Mouse (Mus musculus) limb, embryonic 12.5 days (tissue): ENCODE measurements around the gene Rgs6. TPM values are rescaled to one million over a fixed set of nuclear protein-coding genes. Genes with fewer than 3 reads are reported as not detected.

Experiments used
- ATAC-seq: fragments of 200-750 bp; cut with Nextera tagmentation; 2 replicates; pipeline ENCODE4 v1.8.0; 2017; ENCODE audit warnings: low read depth, moderate TSS enrichment; ENCODE audit not compliant: insufficient number of reproducible peaks, insufficient read depth, low FRiP score, low TSS enrichment
- H3K27ac ChIP-seq: fragments of 300-500 bp; sonication (generic); 2 replicates; pipeline ENCODE4 v1.5.1; 2016; ENCODE audit warnings: mild to moderate bottlenecking, moderate library complexity
- H3K27me3 ChIP-seq: fragments of 300-500 bp; sonication (generic); 2 replicates; pipeline ENCODE4 v1.6.1; 2016; ENCODE audit warnings: mild to moderate bottlenecking, moderate library complexity
- H3K36me3 ChIP-seq: fragments of 300-500 bp; sonication (generic); 2 replicates; pipeline ENCODE4 v1.6.1; 2016; ENCODE audit warnings: mild to moderate bottlenecking, moderate library complexity
- H3K4me1 ChIP-seq: fragments of 300-500 bp; sonication (generic); replicated peaks from 2 replicates; pipeline ENCODE4 v1.6.1; 2016
- H3K4me2 ChIP-seq: fragments of 300-500 bp; sonication (generic); 2 replicates; pipeline ENCODE4 v1.6.1; 2016; ENCODE audit warnings: mild to moderate bottlenecking, moderate library complexity
- H3K4me3 ChIP-seq: fragments of 300-500 bp; sonication (generic); replicated peaks from 2 replicates; pipeline ENCODE4 v1.5.1; 2016; ENCODE audit warnings: mild to moderate bottlenecking
- H3K9ac ChIP-seq: fragments of 300-500 bp; sonication (generic); replicated peaks from 2 replicates; pipeline ENCODE4 v1.6.1; 2016; ENCODE audit warnings: mild to moderate bottlenecking, moderate library complexity
- H3K9me3 ChIP-seq: fragments of 300-500 bp; sonication (generic); 2 replicates; pipeline ENCODE4 v1.6.1; 2016; ENCODE audit warnings: mild to moderate bottlenecking, moderate library complexity
- WGBS: fragments of 180-500 bp; shearing (Covaris S2); methylation state at CpG from one replicate; pipeline ENCODE4 v1.1.7; 2016; 5-methylcytosine and 5-hydroxymethylcytosine counted together
- polyA plus RNA-seq: library from polyadenylated mRNA; unstranded; fragments of >200 nt; fragmentation: Nextera tagmentation; extraction: Ambion mirVana; gene quantifications from 2 replicates; pipeline ENCODE4 v1.2.1, GENCODE M21; 2016

Rgs6 gene
- polyA plus RNA-seq, 1 experiment from 2014 or later: 0.56 TPM

GRCm38 (mm10) chr12:82757367-82757766 is 169.3 kb downstream of the Rgs6 start:
- H3K4me1 ChIP-seq: no peaks in the 10 kb centered on the region
- no peaks in the 10 kb centered on the region for H3K9me3 ChIP-seq
- H3K27me3 ChIP-seq: no peaks in the 10 kb centered on the region
- no peak for ATAC-seq
- no peak overlapping the region for H3K4me3 ChIP-seq
- H3K4me2 ChIP-seq: no peak overlapping the region
- no peak overlapping the region for H3K27ac ChIP-seq
- no peak overlapping the region for H3K9ac ChIP-seq
- no peaks in the 10 kb centered on the region for H3K36me3 ChIP-seq
- WGBS: 81% methylated on average over 1 of the region's 1 CpGs

GRCm38 (mm10) chr12:82762046-82762445 is 174.0 kb downstream of the Rgs6 start:
- ATAC-seq: no peak
- 91% methylated on average over 2 of the region's 2 CpGs for WGBS
- Histone ChIP-seq H3K36me3 (no peaks in the 10 kb centered on the region), H3K9me3 (no peaks in the 10 kb centered on the region), H3K9ac (no peak overlapping the region), H3K4me2 (no peak overlapping the region), H3K4me1 (no peaks in the 10 kb centered on the region), H3K4me3 (no peak overlapping the region), H3K27ac (no peak overlapping the region), H3K27me3 (no peaks in the 10 kb centered on the region)

- no peak overlapping the region for H3K4me2 ChIP-seq
- no peak overlapping the region for H3K9ac ChIP-seq
- ATAC-seq: no peak
- no peaks in the 10 kb centered on the region for H3K27me3 ChIP-seq
- WGBS: 87% methylated on average over 3 of the region's 3 CpGs
- H3K4me3 ChIP-seq: no peak overlapping the region
- H3K4me1 ChIP-seq: no peaks in the 10 kb centered on the region
- no peaks in the 10 kb centered on the region for H3K9me3 ChIP-seq
- no peaks in the 10 kb centered on the region for H3K36me3 ChIP-seq
- H3K27ac ChIP-seq: no peak overlapping the region
These were observed 180.6 kb downstream of the Rgs6 start for GRCm38 (mm10) chr12:82768726-82769125.

- no peaks in the 10 kb centered on the region for H3K4me1 ChIP-seq
- H3K27ac ChIP-seq: no peak overlapping the region
- no peak overlapping the region for H3K4me3 ChIP-seq
- no peak overlapping the region for H3K4me2 ChIP-seq
- WGBS: 92% methylated on average over 2 of the region's 2 CpGs
- H3K27me3 ChIP-seq: no peaks in the 10 kb centered on the region
- H3K9ac ChIP-seq: no peak overlapping the region
- no peaks in the 10 kb centered on the region for H3K9me3 ChIP-seq
- ATAC-seq: no peak
- no peaks in the 10 kb centered on the region for H3K36me3 ChIP-seq
These were observed 184.1 kb downstream of the Rgs6 start for GRCm38 (mm10) chr12:82772215-82772614.

GRCm38 (mm10) chr12:82774576-82774975 is 186.5 kb downstream of the Rgs6 start:
- Histone ChIP-seq H3K4me1 (no peaks in the 10 kb centered on the region), H3K9ac (no peak overlapping the region), H3K27ac (no peak overlapping the region), H3K4me2 (no peak overlapping the region), H3K27me3 (no peaks in the 10 kb centered on the region), H3K36me3 (no peaks in the 10 kb centered on the region), H3K9me3 (no peaks in the 10 kb centered on the region), H3K4me3 (no peak overlapping the region)
- no peak for ATAC-seq
- 82% methylated on average over 7 of the region's 7 CpGs for WGBS

- Histone ChIP-seq H3K27ac (no peak overlapping the region), H3K36me3 (no peaks in the 10 kb centered on the region), H3K9me3 (no peaks in the 10 kb centered on the region), H3K27me3 (no peaks in the 10 kb centered on the region), H3K4me2 (no peak overlapping the region), H3K4me3 (no peak overlapping the region), H3K9ac (no peak overlapping the region), H3K4me1 (no peaks in the 10 kb centered on the region)
- ATAC-seq: no peak
- 77% methylated on average over 4 of the region's 4 CpGs for WGBS
These were observed 188.6 kb downstream of the Rgs6 start for GRCm38 (mm10) chr12:82776686-82777085.

GRCm38 (mm10) chr12:82780936-82781335 is 192.8 kb downstream of the Rgs6 start:
- Histone ChIP-seq H3K4me2 (no peak overlapping the region), H3K36me3 (no peaks in the 10 kb centered on the region), H3K4me3 (no peak overlapping the region), H3K9ac (no peak overlapping the region), H3K4me1 (no peaks in the 10 kb centered on the region), H3K27me3 (no peaks in the 10 kb centered on the region), H3K9me3 (no peaks in the 10 kb centered on the region), H3K27ac (no peak overlapping the region)
- no peak for ATAC-seq
- WGBS: 91% methylated on average over 5 of the region's 5 CpGs

GRCm38 (mm10) chr12:82781414-82781813 is 193.3 kb downstream of the Rgs6 start:
- Histone ChIP-seq H3K9me3 (no peaks in the 10 kb centered on the region), H3K4me3 (no peak overlapping the region), H3K27me3 (no peaks in the 10 kb centered on the region), H3K27ac (no peak overlapping the region), H3K36me3 (no peaks in the 10 kb centered on the region), H3K4me1 (no peaks in the 10 kb centered on the region), H3K4me2 (no peak overlapping the region), H3K9ac (no peak overlapping the region)
- 84% methylated on average over 5 of the region's 5 CpGs for WGBS
- no peak for ATAC-seq

GRCm38 (mm10) chr12:82792122-82792521 is 204.0 kb downstream of the Rgs6 start:
- Histone ChIP-seq H3K27ac (no peak overlapping the region), H3K4me1 (no peaks in the 10 kb centered on the region), H3K27me3 (no peaks in the 10 kb centered on the region), H3K4me3 (no peak overlapping the region), H3K9me3 (no peaks in the 10 kb centered on the region), H3K4me2 (no peak overlapping the region), H3K36me3 (no peaks in the 10 kb centered on the region), H3K9ac (no peak overlapping the region)
- 80% methylated on average over 3 of the region's 3 CpGs for WGBS
- ATAC-seq: no peak

- Histone ChIP-seq H3K4me1 (no peaks in the 10 kb centered on the region), H3K27ac (no peak overlapping the region), H3K36me3 (no peaks in the 10 kb centered on the region), H3K9me3 (no peaks in the 10 kb centered on the region), H3K4me3 (no peak overlapping the region), H3K9ac (no peak overlapping the region), H3K4me2 (no peak overlapping the region), H3K27me3 (no peaks in the 10 kb centered on the region)
- ATAC-seq: no peak
- WGBS: 77% methylated on average over 6 of the region's 6 CpGs
These were observed 211.8 kb downstream of the Rgs6 start for GRCm38 (mm10) chr12:82799892-82800291.

- Histone ChIP-seq H3K9ac (no peak overlapping the region), H3K27me3 (no peaks in the 10 kb centered on the region), H3K36me3 (no peaks in the 10 kb centered on the region), H3K4me2 (no peak overlapping the region), H3K4me3 (no peak overlapping the region), H3K4me1 (no peaks in the 10 kb centered on the region), H3K9me3 (no peaks in the 10 kb centered on the region), H3K27ac (no peak overlapping the region)
- ATAC-seq: no peak
- WGBS: 86% methylated on average over 6 of the region's 6 CpGs
These were observed 213.6 kb downstream of the Rgs6 start for GRCm38 (mm10) chr12:82801736-82802135.

- Histone ChIP-seq H3K27ac (no peak overlapping the region), H3K4me3 (no peak overlapping the region), H3K9me3 (no peaks in the 10 kb centered on the region), H3K4me2 (no peak overlapping the region), H3K27me3 (no peaks in the 10 kb centered on the region), H3K9ac (no peak overlapping the region), H3K36me3 (no peaks in the 10 kb centered on the region), H3K4me1 (no peaks in the 10 kb centered on the region)
- no peak for ATAC-seq
- 72% methylated on average over 5 of the region's 5 CpGs for WGBS
These were observed 214.6 kb downstream of the Rgs6 start for GRCm38 (mm10) chr12:82802711-82803110.
